Mouse (Mus musculus) ES-CJ7 (cell line): ENCODE measurements around the gene Sept9.
A peak's percentile ranks its signal among the peaks of the same experiment; 100 is the strongest.
"Not testable (repeated sequence)": the region's sequence is repeated elsewhere in the genome, so short reads cannot be mapped to it uniquely, and the experiment has no call there.

Source experiments
- DNase-seq: peaks from one replicate; pipeline ENCODE4 v3.0.0; 2011; ENCODE audit warnings: low read depth, low spot score

Gene Sept9

DNA sequence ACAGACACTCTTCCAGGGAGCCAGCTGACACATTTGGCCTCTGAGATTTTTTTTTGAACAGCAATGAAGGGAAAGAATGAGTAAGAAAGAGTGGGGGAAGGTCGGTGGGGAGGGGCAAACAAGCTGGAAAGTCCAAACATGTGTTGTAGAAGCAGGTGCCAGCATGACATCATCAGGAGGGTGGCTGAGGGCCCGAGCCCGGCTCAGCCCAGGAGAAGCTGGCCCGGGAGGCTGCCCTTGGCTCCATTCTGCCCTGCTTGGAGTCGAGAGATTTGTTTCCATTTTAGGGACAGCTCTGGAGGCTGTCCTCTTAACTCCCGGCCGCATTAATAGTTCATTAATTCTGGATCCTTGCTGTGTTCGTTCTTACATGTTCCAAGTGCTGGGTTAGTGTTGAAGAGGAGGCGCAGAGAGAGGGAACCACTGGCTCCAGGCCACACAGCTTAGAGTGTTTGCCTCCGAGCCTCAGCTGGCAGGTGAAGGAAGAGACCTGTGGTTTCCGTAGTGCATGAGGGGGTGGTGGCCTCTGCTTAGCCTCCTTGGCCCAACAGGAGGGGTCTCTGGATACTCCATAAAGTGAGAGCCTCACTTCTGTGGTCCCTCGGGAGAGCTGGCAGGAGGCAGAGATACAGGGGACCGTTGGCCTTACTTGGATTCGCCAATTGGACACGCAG lies 111.8 kb downstream of the Sept9 start:
- no peak for DNase-seq

DNA sequence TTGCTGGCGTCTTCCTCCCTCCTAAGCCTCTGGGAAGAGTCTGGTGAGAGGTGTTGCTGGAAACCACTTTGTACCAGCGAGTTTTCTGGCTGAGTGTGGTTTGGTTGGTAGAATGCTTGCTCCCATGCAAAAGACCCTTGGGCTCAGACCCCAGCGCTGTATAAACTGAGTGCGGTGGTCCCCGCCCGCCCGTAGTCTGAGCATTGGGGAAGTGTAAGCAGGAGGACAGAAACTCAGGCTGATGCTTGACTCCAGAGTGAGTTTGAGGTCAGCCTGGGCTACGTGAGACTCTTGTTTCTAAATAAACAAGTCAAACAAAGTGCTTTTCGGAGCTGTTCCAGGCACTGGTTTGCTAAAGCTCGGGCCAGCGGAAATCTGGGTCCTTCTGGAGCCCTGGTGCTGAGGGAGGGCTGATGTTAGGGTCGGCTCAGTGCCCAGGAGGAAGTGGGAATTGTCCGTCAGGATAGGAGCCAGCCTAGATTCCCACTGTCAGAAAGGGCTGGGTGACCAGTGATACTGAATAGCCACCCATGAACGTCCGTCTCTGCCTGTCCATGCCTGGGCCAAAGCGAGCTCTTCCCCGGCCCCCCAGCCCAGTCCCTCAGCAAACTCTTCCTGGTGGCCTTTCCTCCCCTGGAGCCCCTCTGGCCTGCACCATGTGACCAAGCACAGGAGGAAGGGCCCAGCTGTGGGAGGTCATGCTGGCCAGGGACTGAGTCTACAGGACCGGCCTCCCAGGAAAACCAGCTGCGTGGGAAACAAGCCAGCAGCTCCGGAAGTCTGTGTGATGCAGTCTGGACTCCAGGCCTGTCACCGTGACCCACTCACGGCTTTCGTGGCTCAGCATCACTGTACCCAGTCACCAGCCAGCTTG lies 112.8 kb downstream of the Sept9 start:
- no peak for DNase-seq

GRCm38 (mm10) chr11:117312936-117313335 lies 113.5 kb downstream of the Sept9 start:
- peak; percentile 73 for DNase-seq

- no peak for DNase-seq
Measured at GRCm38 (mm10) chr11:117313446-117313845, 114.0 kb downstream of the Sept9 start.

GRCm38 (mm10) chr11:117314026-117314425 lies 114.6 kb downstream of the Sept9 start:
- no peak for DNase-seq

- no peak for DNase-seq
Measured at GRCm38 (mm10) chr11:117314520-117314919, 115.1 kb downstream of the Sept9 start.

DNA sequence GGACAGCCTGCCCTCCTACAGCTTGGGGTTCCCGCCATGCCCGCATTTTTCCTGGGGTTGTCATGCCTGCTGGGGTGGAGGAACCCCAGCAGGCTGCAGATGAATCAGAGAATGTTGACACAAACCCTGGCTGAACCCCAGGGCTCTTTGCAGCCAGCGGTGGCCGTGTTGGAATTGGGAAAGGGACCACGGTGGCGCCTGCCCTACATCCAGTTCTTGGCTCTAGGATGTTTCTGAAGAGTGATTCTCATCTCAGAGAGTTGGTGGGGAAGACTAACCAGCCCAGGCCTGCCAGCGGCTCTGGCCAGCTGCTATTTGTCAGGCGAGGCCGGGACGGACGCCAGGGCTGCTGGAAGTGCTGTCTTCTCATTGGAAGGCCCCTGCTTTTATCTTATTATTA lies 115.8 kb downstream of the Sept9 start:
- no peak for DNase-seq

DNA sequence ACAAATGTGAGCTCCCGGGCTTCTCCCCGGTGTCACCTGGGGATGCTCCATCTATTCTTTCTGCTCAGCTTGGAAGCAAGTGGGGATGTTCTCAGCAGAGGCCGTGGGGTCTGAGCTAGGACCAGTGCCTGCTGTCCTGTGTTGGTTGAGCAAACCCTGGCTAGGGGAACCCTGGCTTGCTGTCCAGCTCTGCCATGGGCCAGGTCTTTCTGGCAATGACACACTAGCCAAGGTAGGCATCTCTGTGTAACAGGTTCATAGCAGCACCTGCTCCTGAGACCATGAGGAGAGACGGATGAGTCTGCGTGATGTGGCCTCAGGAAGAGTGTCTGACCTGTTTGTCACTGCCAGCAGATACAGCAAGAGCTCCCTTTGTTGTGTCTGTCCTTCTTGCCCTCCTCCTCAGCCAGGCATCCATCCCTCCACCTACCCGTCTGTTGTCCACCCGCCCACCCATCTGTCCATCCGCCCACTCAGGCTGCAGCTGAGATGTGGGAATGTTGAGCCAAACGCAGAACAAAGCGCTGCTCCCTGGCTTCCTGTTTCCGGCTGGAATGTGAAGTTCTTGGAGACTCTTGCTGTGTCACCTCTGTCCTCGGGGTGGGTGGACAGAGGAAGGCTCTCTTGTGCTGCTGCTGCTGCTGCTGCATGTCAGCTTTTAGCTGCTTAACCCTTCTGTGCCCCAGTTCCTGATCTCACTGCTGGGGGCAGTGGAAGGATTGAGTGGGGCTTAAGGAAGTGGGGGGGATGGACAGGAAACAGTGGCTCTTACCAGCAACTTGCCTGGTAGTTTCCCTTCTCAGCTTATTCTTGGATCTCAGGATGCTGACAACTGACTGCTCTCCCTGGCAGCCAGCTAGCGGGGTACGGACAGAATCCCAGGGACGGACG lies 117.2 kb downstream of the Sept9 start:
- DNase-seq, result no peak

DNA sequence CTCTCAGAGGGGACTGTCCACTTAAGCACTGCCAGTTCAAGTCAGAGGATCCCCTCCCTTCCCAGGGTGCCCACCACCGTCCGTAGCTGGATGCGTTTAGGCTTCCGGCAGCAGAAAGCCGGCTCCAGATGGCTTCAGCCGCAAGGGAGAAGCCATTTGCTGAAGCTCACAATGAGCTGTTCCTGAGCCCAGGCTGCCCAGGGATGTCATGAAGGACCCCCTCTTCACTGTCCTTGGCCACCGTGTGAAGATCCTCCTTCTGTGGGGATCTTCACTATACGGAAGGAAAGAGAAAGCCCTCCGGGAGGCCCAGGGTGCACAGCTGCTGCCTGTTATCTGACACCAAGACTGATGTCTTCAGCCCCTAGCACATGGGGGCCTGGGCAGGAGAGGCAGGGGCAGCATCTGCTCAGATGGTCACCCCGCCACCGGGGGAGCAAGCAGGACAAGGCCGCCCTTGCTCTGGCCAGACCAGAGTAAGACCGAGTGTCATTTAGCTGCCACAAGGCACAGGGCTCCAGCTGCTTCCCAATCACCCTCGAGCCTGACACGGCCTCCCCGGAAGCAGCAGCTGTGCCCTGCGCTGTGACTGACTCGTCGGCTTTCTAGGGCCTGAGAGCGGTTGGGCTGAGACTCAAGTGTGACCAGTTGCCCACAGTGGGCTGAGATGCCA lies 118.1 kb downstream of the Sept9 start:
- DNase-seq, result no peak

DNA sequence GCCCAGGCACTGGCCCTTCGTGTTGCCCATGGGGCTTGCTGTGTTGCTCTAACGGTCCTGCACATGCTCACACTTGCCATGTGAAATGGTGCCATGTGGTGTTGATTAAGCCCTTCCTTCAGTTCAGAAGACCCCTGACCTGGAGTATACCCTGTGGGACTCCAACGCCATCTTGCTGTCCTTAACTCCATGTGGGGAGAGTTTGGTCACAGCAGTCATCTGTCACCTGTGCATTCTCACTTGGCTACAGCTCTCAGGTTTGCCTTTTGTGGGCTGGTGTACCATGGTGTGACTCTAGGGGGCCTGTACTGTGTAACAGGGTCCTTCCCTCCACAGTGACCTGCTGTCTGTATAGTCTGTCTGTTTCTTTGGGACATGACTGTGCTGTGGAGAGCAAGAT lies 118.7 kb downstream of the Sept9 start:
- DNase-seq, result no peak

GRCm38 (mm10) chr11:117318731-117319542 lies 119.5 kb downstream of the Sept9 start:
- DNase-seq, result no peak

DNA sequence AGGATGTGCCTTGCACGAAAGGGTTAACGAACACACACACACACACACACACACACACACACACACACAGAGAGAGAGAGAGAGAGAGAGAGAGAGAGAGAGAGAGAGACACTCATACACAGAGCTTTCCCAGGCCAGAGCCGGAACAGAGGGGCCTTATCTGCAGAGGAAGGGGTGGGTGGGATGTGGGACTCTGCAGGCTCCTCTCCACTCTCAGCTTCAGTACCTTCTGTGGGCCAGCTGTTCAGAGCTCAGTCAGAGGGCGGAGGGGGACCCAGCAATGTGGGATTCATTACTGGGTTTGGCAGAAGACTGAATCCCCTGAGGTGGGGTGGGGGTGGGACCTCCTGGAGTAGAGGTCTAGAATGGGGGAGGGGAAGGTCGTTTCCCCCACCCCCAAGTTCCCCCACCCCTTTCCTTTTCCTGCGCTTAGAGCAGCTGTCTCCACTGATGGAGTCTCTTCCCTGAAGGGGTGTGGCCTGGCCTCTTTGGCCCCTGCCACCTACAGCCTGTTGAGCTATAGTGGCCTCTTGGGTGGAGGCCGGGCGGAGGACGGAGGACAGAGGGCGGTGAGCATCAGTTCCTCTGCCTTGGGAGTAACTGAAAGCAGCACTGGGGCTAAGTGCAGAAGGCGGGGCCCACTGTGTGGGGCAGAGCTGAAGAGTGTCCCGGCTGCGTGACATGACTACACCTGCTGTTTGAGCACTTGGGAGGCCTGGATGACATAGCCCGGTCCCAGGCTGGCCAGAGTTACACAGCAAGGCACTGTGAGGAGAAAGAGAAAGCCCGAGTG lies 120.3 kb downstream of the Sept9 start:
- DNase-seq, result peak; percentile 80

GRCm38 (mm10) chr11:117320482-117320881 lies 121.0 kb downstream of the Sept9 start:
- peak; percentile 94 for DNase-seq

GRCm38 (mm10) chr11:117321311-117321971 lies 122.0 kb downstream of the Sept9 start:
- DNase-seq, result no peak

DNA sequence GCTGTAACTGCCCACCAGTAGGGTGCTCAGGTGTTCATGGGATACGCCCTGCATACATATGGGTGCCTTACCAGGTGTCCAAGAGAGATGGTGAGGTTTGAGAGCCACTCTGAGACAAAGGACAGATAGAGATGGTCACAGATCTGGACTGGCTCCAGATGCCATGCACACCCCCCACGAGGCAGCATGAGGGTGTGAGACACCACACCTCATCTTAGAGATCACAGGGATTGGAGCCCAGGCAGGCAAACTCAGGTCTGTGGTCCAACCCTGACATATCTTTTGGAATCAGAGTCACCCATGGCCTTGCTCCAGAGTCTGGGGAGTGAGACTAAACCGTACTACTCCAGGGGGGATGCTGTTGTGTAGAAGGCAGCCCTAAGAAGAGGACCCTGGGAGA lies 122.8 kb downstream of the Sept9 start:
- DNase-seq, result no peak

GRCm38 (mm10) chr11:117322730-117323579 lies 123.5 kb downstream of the Sept9 start:
- no peak for DNase-seq

GRCm38 (mm10) chr11:117323976-117324574 lies 124.6 kb downstream of the Sept9 start:
- DNase-seq, result peak; percentile 63

GRCm38 (mm10) chr11:117324718-117325117 lies 125.3 kb downstream of the Sept9 start:
- DNase-seq, result not testable (repeated sequence)
